Mouse (Mus musculus) lung, adult 2 months (tissue): Measurements from ENCODE around the gene Draxin.

Experiments
- CTCF ChIP-seq: fragments of 200-500 bp; IDR thresholded peaks from 2 replicates; pipeline ENCODE4 v1.5.1; 2011; ENCODE audit warnings: mild to moderate bottlenecking, low read length, control low read depth; ENCODE audit not compliant: insufficient read depth
- POLR2A ChIP-seq: fragments of 200-500 bp; IDR thresholded peaks from 2 replicates; pipeline ENCODE4 v1.6.1; 2011; ENCODE audit warnings: low read depth, mild to moderate bottlenecking, control low read depth, low read length, borderline replicate concordance; ENCODE audit errors: extremely low read depth

- TF ChIP-seq CTCF (no peak), POLR2A (no peak)
Observed at GRCm38 (mm10) chr4:148108565-148109100, 21.9 kb downstream of the Draxin start.
